Mouse (Mus musculus) macrophage (primary cell): ENCODE results near the gene Exoc4. TPM values are rescaled to one million over a fixed set of nuclear protein-coding genes. Genes with fewer than 3 reads are reported as not detected.

Experiments used
- H3K27ac ChIP-seq: fragments of 350-480 bp; formaldehyde crosslinking; 2 replicates; pipeline ENCODE4 v1.9.0; 2021
- H3K36me3 ChIP-seq: fragments of 350-480 bp; formaldehyde crosslinking; 2 replicates; pipeline ENCODE4 v1.9.0; 2021; ENCODE audit errors: inconsistent target
- H3K4me3 ChIP-seq: fragments of 350-480 bp; formaldehyde crosslinking; 2 replicates; pipeline ENCODE4 v1.9.0; 2021; ENCODE audit errors: inconsistent target
- H3K79me2 ChIP-seq: fragments of 350-480 bp; formaldehyde crosslinking; 2 replicates; pipeline ENCODE4 v1.9.0; 2021; ENCODE audit errors: inconsistent target
- WGBS: methylation state at CpG from one replicate; pipeline ENCODE4 v1.1.7; 2026; ENCODE audit warnings: inconsistent platforms; ENCODE audit not compliant: missing documents; 5-methylcytosine and 5-hydroxymethylcytosine counted together
- polyA plus RNA-seq: library from polyadenylated mRNA; stranded (reverse); fragments of 250-400 nt; gene quantifications from 3 replicates; pipeline ENCODE4 v1.2.4, GENCODE M21; 2018; ENCODE audit warnings: inconsistent platforms

Gene Exoc4
- polyA plus RNA-seq, 1 experiment from 2014 or later: 52.1 TPM

- H3K27ac ChIP-seq: no peak overlapping the region
- WGBS: 77% methylated on average over 24 of the region's 24 CpGs
- no peaks in the 10 kb centered on the region for H3K79me2 ChIP-seq
- no peaks in the 10 kb centered on the region for H3K36me3 ChIP-seq
- no peak overlapping the region for H3K4me3 ChIP-seq
Observed at GRCm38 (mm10) chr6:33992213-33993034, 743.5 kb downstream of the Exoc4 start.

- H3K79me2 ChIP-seq: no peaks in the 10 kb centered on the region
- H3K27ac ChIP-seq: no peak overlapping the region
- no peaks in the 10 kb centered on the region for H3K36me3 ChIP-seq
- WGBS: 90% methylated on average over 3 of the region's 6 CpGs
- no peak overlapping the region for H3K4me3 ChIP-seq
Observed at GRCm38 (mm10) chr6:33993842-33994241, 745.0 kb downstream of the Exoc4 start.

GRCm38 (mm10) chr6:33998590-33998989, 749.7 kb downstream of the Exoc4 start:
- Histone ChIP-seq H3K36me3 (no peaks in the 10 kb centered on the region), H3K79me2 (no peaks in the 10 kb centered on the region), H3K27ac (no peak overlapping the region), H3K4me3 (no peak overlapping the region)
- 73% methylated on average over 2 of the region's 4 CpGs for WGBS

- WGBS: 89% methylated on average over 7 of the region's 7 CpGs
- Histone ChIP-seq H3K27ac (no peak overlapping the region), H3K79me2 (no peaks in the 10 kb centered on the region), H3K36me3 (no peaks in the 10 kb centered on the region), H3K4me3 (no peak overlapping the region)
Observed at GRCm38 (mm10) chr6:33999530-33999929, 750.6 kb downstream of the Exoc4 start.

GRCm38 (mm10) chr6:34000644-34001043, 751.8 kb downstream of the Exoc4 start:
- no peaks in the 10 kb centered on the region for H3K36me3 ChIP-seq

GRCm38 (mm10) chr6:34003033-34003432, 754.1 kb downstream of the Exoc4 start:
- WGBS: 36% methylated on average over 1 of the region's 1 CpGs
- Histone ChIP-seq H3K79me2 (no peaks in the 10 kb centered on the region), H3K27ac (no peak overlapping the region), H3K36me3 (no peaks in the 10 kb centered on the region), H3K4me3 (no peak overlapping the region)

More at GRCm38 (mm10) chr6:34000644-34001043, 751.8 kb downstream of the Exoc4 start:
- Histone ChIP-seq H3K27ac (no peak overlapping the region), H3K79me2 (no peaks in the 10 kb centered on the region), H3K4me3 (no peak overlapping the region)
- WGBS: 14% methylated on average over 7 of the region's 7 CpGs

GRCm38 (mm10) chr6:34013469-34013868, 764.6 kb downstream of the Exoc4 start:
- 75% methylated on average over 6 of the region's 6 CpGs for WGBS
- H3K4me3 ChIP-seq: no peak overlapping the region
- H3K27ac ChIP-seq: no peak overlapping the region
- no peaks in the 10 kb centered on the region for H3K79me2 ChIP-seq
- H3K36me3 ChIP-seq: no peaks in the 10 kb centered on the region

Other genes with a start within 250 kb of the Exoc4 start
- gene Chchd3, start 188.8 kb upstream of the Exoc4 start, polyA plus RNA-seq: 39.1 to 88.6 TPM (median 74.6 TPM) in 3 replicates